Mouse (Mus musculus) ES-E14 (cell line): ENCODE measurements around the gene Alg14.

Source experiments
- HCFC1 ChIP-seq: IDR thresholded peaks from 2 replicates; pipeline ENCODE4 v1.6.1; 2012; ENCODE audit warnings: low read length, inconsistent platforms, borderline replicate concordance; ENCODE audit not compliant: insufficient read depth
- ZC3H11A ChIP-seq: IDR thresholded peaks from 2 replicates; pipeline ENCODE4 v1.6.1; 2012; ENCODE audit warnings: low read depth, mild to moderate bottlenecking, inconsistent platforms, low read length, borderline replicate concordance
- ZNF384 ChIP-seq: IDR thresholded peaks from 2 replicates; pipeline ENCODE4 v1.6.1; 2012; ENCODE audit warnings: low read depth, low read length, inconsistent platforms

DNA sequence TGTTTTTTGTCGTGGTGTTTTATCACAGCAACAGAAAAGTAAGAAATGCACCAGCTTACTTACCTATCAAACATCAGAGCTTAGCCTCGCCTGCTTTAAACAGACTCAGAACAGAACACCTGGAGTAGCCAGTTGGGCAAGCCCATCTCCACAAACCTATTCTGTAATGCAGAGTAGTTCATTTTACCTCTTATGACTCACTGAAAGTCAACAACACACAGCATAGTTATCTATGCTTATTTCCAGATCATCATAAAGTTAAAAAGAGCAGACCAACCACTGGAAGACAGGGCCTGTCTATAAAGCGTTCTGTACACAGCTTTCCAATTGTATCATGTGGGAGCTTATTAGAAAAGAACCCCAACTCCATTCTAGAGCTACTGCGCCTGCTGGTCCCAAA is 109.8 kb downstream of the Alg14 start:
- TF ChIP-seq ZNF384 (no peak), ZC3H11A (no peak), HCFC1 (no peak)
